Mouse (Mus musculus): Measurements from ENCODE around the gene Fam149b. TPM values are rescaled to one million over a fixed set of nuclear protein-coding genes. Genes with fewer than 3 reads are reported as not detected.

Fam149b gene
- total and polyA plus RNA-seq, 3 experiments: 15.8 to 21.9 (median 19.8) TPM

- Histone ChIP-seq H3K36me3 (replicated peaks in 1 of 2; ENCODE audit: control insufficient read depth in 1 of 2, insufficient read depth in 1 of 2, low read length in 1 of 2) (peaks cover 6 to 56% of the 10 kb centered on the region in 2 experiments), H3K27me3 (replicated peaks) (no peaks in the 10 kb centered on the region), H3K4me1 (ENCODE audit: control insufficient read depth in 1 of 2, insufficient read depth in 2 of 2) (peaks cover 8 to 40% of the 10 kb centered on the region in 2 experiments; a peak in 3 of 4 replicates), H3K4me2 (ENCODE audit: insufficient read depth, low read depth, poor library complexity, severe bottlenecking) (no peak overlapping the region), H3K9me3 (replicated peaks; ENCODE audit: low read length) (no peaks in the 10 kb centered on the region), H3K4me3 (replicated peaks in 1 of 3; ENCODE audit: low read depth in 2 of 3, low read length in 2 of 3, poor library complexity in 1 of 3) (no peak overlapping the region), H3K27ac (ENCODE audit: insufficient read depth, low read depth) (no peak overlapping the region), H3K9ac (ENCODE audit: insufficient read depth, low read depth) (no peak overlapping the region), H3K79me2 (replicated peaks; ENCODE audit: control insufficient read depth, extremely low read depth, insufficient read depth, poor library complexity, severe bottlenecking) (no peaks in the 10 kb centered on the region)
- TF ChIP-seq MEF2A (IDR thresholded peaks at IDR 0.05; ENCODE audit: borderline replicate concordance, low read depth, low read length): no peak
- TF ChIP-seq E2F4 (IDR thresholded peaks at IDR 0.05; ENCODE audit: insufficient replicate concordance, low read depth, low read length): no peak
- no peak for TF ChIP-seq ELF1 (IDR thresholded peaks at IDR 0.05; ENCODE audit: low read depth, low read length)
- TF ChIP-seq SMC3 (IDR thresholded peaks at IDR 0.05; ENCODE audit: low read depth, low read length): no peak
- TF ChIP-seq SIN3A (IDR thresholded peaks at IDR 0.05; ENCODE audit: low read length): no peak
- TF ChIP-seq EP300 (IDR thresholded peaks at IDR 0.05; ENCODE audit: low read length): no peak
- no peak for TF ChIP-seq CTCF (conservative IDR thresholded peaks at IDR 0.05 in 1 of 2, IDR thresholded peaks at IDR 0.05 in 1 of 2; ENCODE audit: low read depth in 2 of 2, low read length in 2 of 2)
- no peak for TF ChIP-seq CHD1 (IDR thresholded peaks at IDR 0.05; ENCODE audit: low read depth, low read length)
- TF ChIP-seq MAZ (IDR thresholded peaks at IDR 0.05; ENCODE audit: low read depth, low read length): no peak
- TF ChIP-seq ZC3H11A (IDR thresholded peaks at IDR 0.05; ENCODE audit: low read depth, low read length): no peak
- TF ChIP-seq USF2 (conservative IDR thresholded peaks at IDR 0.05; ENCODE audit: low read depth, low read length): no peak
- TF ChIP-seq POLR2AphosphoS2 (IDR thresholded peaks at IDR 0.05; ENCODE audit: low read depth, low read length): no peak
- TF ChIP-seq GABPA (IDR thresholded peaks at IDR 0.05; ENCODE audit: insufficient replicate concordance, low read depth, low read length): no peak
- no peak for TF ChIP-seq NRF1 (IDR thresholded peaks at IDR 0.05; ENCODE audit: low read depth, low read length)
- no peak for TF ChIP-seq IRF4 (IDR thresholded peaks at IDR 0.05; ENCODE audit: low read depth, low read length)
- no peak for DNase-seq (ENCODE audit: extremely low read depth)
- dilution Hi-C loops (cut with MboI; ENCODE audit: extremely low pct_ligation_motif_present, extremely low pct_unique_long_range_greater_than_20kb, low sequenced_read_pairs) (no loop called here), in situ Hi-C loops (cut with MboI; ENCODE audit: low pct_ligation_motif_present, low pct_unique_long_range_greater_than_20kb, low sequenced_read_pairs) (loop anchor here (10.0 kb wide), 1 partner anchor 52 kb away; no protein-coding TSS in a partner anchor)
Observed at GRCm38 (mm10) chr14:20377112-20377521, 29.2 kb downstream of the Fam149b start.

GRCm38 (mm10) chr14:20378313-20379061 lies 30.5 kb downstream of the Fam149b start:
- Histone ChIP-seq H3K79me2 (replicated peaks; ENCODE audit: control insufficient read depth, extremely low read depth, insufficient read depth, poor library complexity, severe bottlenecking) (no peaks in the 10 kb centered on the region; the same call in 1 of the 2 replicates), H3K36me3 (replicated peaks in 1 of 2; ENCODE audit: control insufficient read depth in 1 of 2, insufficient read depth in 1 of 2, low read length in 1 of 2) (peaks cover 10 to 58% of the 10 kb centered on the region in 2 experiments), H3K9me3 (replicated peaks; ENCODE audit: low read length) (no peaks in the 10 kb centered on the region), H3K9ac (ENCODE audit: insufficient read depth, low read depth) (peak overlapping the region; percentile 10; the same call in 1 of the 2 replicates), H3K27ac (ENCODE audit: insufficient read depth, low read depth) (peak overlapping the region; percentile 70), H3K4me1 (ENCODE audit: control insufficient read depth in 1 of 2, insufficient read depth in 2 of 2) (peaks cover 8 to 40% of the 10 kb centered on the region in 2 experiments; a peak in 3 of 4 replicates), H3K27me3 (replicated peaks) (no peaks in the 10 kb centered on the region), H3K4me3 (replicated peaks in 1 of 3; ENCODE audit: low read depth in 2 of 3, low read length in 2 of 3, poor library complexity in 1 of 3) (peak overlapping the region; percentile 45 to 49 (median 47)), H3K4me2 (ENCODE audit: insufficient read depth, low read depth, poor library complexity, severe bottlenecking) (peak overlapping the region; percentile 63)
- in situ Hi-C loops (cut with MboI; ENCODE audit: low pct_ligation_motif_present, low pct_unique_long_range_greater_than_20kb, low sequenced_read_pairs) (loop anchor here (10.0 kb wide), 1 partner anchor 54 kb away; no protein-coding TSS in a partner anchor), dilution Hi-C loops (cut with MboI; ENCODE audit: extremely low pct_ligation_motif_present, extremely low pct_unique_long_range_greater_than_20kb, low sequenced_read_pairs) (no loop called here)
- DNase-seq (ENCODE audit: extremely low read depth): peak; percentile 89
- no peak for TF ChIP-seq ZMIZ1 (IDR thresholded peaks at IDR 0.05; ENCODE audit: low read depth, low read length)
- TF ChIP-seq USF1 (IDR thresholded peaks at IDR 0.05; ENCODE audit: low read depth, low read length): no peak
- TF ChIP-seq TCF12 (IDR thresholded peaks at IDR 0.05; ENCODE audit: low read depth, low read length): peak; percentile 42; the same call in 1 of the 2 replicates
- TF ChIP-seq ZKSCAN1 (IDR thresholded peaks at IDR 0.05; ENCODE audit: borderline replicate concordance, low read depth, low read length): no peak
- TF ChIP-seq MYC (IDR thresholded peaks at IDR 0.05; ENCODE audit: low read depth, low read length): no peak
- TF ChIP-seq ETS1 (conservative IDR thresholded peaks at IDR 0.05; ENCODE audit: low read depth, low read length): no peak; the same call in 1 of the 2 replicates
- no peak for TF ChIP-seq EP300 (IDR thresholded peaks at IDR 0.05; ENCODE audit: low read length)
- TF ChIP-seq IRF4 (IDR thresholded peaks at IDR 0.05; ENCODE audit: low read depth, low read length): peak; percentile 34; the same call in 1 of the 2 replicates
- TF ChIP-seq BHLHE40 (IDR thresholded peaks at IDR 0.05; ENCODE audit: low read depth, low read length): no peak
- TF ChIP-seq HCFC1 (IDR thresholded peaks at IDR 0.05; ENCODE audit: low read depth, low read length): 0 out of 2 replicates have a peak, but pooled peaks have one; percentile 32
- TF ChIP-seq TBP (conservative IDR thresholded peaks at IDR 0.05; ENCODE audit: low read depth, low read length): 0 out of 2 replicates have a peak, but pooled peaks have one; percentile 50
- peak; percentile 12; the same call in 1 of the 2 replicates for TF ChIP-seq MEF2A (IDR thresholded peaks at IDR 0.05; ENCODE audit: borderline replicate concordance, low read depth, low read length)
- TF ChIP-seq USF2 (conservative IDR thresholded peaks at IDR 0.05; ENCODE audit: low read depth, low read length): no peak
- no peak for TF ChIP-seq MAZ (IDR thresholded peaks at IDR 0.05; ENCODE audit: low read depth, low read length)
- no peak for TF ChIP-seq RCOR1 (conservative IDR thresholded peaks at IDR 0.05; ENCODE audit: low read depth, low read length)
- TF ChIP-seq RAD21 (IDR thresholded peaks at IDR 0.05; ENCODE audit: low read depth, low read length): peak; percentile 55
- no peak for TF ChIP-seq ELF1 (IDR thresholded peaks at IDR 0.05; ENCODE audit: low read depth, low read length)
- TF ChIP-seq CTCF (conservative IDR thresholded peaks at IDR 0.05 in 1 of 2, IDR thresholded peaks at IDR 0.05 in 1 of 2; ENCODE audit: low read depth in 2 of 2, low read length in 2 of 2): peak; percentile 50 to 92; a peak in 3 of 4 replicates
- TF ChIP-seq NELFE (IDR thresholded peaks at IDR 0.05; ENCODE audit: low read depth, low read length): 0 out of 2 replicates have a peak, but pooled peaks have one; percentile 24
- peak; percentile 76; the same call in 1 of the 2 replicates for TF ChIP-seq UBTF (IDR thresholded peaks at IDR 0.05; ENCODE audit: low read depth, low read length)

Measured in CH12.LX (cell line).